Mouse (Mus musculus): ENCODE measurements around the gene Hist3h2a.

DNA sequence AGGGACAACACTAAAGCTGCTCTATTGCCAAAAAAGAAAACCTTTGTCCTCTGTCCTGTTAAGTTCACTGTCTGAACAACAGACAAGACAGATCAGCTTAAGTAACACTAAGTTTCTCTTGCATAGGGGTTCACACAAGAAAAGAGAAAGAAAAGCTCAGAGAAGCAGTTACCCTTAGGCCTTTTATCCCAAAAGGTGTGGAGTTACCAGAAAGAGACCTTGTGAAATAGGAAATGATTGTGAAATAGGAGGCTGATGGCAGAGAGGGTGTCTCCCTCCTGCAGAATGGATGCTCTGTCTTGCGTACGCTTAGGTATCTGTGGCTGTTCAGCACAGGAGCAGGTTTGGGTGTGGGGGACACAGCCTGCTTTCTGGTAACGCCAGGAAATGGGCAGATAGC is 24.7 kb downstream of the Hist3h2a start:
- TF ChIP-seq CTCF (IDR thresholded peaks at IDR 0.05; ENCODE audit: borderline replicate concordance, extremely low read depth, insufficient read depth, insufficient read length) (no peak), POLR2A (IDR thresholded peaks at IDR 0.05; ENCODE audit: borderline replicate concordance, extremely low read depth, insufficient read depth, insufficient read length, poor library complexity, severe bottlenecking) (no peak)
